Mouse (Mus musculus): ENCODE data around the gene Tmc5.

The Tmc5 gene

GRCm38 (mm10) chr7:118597201-118597600 is at the start of gene Tmc5:
TSS of gene Tmc5 (plus strand) at chr7:118597297.
- DNase-seq (ENCODE audit: low read depth, low spot score): no peak

- no peak for DNase-seq (ENCODE audit: low read depth, low spot score)
These were observed 49.6 kb upstream of the Tmc5 start for GRCm38 (mm10) chr7:118547451-118547850.

DNA sequence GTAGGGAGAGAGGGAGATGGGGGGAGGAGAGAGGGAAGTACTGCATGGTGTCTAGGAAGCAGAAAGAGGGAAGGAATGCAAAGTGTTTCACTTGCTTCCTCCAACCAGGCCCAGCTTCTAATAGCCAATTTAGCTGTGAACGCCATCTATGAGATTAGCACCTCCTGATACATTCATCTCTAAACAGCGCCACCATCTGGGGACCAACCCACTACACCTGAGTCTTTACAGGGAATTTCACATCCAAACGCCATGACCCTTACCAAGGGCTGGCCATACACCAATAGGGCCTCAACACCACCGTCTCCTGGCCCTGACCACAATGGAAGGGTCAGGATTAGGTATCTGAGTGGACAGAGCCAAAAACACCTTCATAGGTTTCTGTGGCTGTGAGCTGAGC is 43.2 kb upstream of the Tmc5 start:
- no peak for DNase-seq (ENCODE audit: low read depth, low spot score)

DNA sequence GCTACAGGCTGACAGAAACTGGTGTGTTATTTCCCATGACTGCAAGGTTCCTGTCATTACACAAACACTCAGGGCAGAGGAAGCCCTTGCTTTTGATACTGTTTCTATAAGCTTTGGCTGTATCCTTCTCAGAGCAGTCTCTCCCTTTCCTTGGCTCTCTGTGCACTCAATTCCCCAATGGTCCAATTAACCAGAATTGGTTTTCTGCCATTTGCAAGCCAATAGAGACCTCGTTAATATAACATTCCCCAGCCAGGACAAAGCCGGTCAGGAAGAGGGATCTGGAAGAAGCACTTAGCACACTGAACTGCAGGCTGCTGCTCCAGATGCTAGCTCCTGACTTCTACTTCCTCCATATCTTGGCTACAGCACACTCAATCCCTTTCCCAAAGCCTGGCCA is 42.8 kb upstream of the Tmc5 start:
- DNase-seq (ENCODE audit: low read depth, low spot score): no peak

GRCm38 (mm10) chr7:118569121-118569543 is 28.0 kb upstream of the Tmc5 start:
- no peak for DNase-seq (ENCODE audit: low read depth, low spot score)

DNA sequence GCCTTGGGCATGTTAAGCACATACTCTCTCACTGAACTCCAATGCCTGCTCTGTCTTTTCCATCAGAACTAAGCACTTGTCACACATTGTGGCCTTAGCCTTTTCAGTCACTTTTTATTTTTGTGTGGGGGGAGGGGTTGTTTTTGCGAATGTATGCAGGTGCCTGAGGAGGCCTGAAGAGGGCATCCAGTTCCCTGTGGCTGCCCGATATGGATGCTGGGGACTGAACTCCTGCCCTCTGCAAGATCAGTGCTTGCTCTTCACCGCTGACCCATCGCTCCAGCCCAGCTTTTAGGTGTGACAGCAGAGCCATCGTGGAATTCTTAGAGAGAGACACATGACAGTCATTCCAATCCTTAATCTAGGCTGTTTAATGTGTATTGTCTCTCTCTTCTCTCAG is 25.7 kb upstream of the Tmc5 start:
- DNase-seq (ENCODE audit: low read depth, low spot score): no peak

- DNase-seq (ENCODE audit: low read depth, low spot score): no peak
These were observed 25.1 kb upstream of the Tmc5 start for GRCm38 (mm10) chr7:118572039-118572438.

DNA sequence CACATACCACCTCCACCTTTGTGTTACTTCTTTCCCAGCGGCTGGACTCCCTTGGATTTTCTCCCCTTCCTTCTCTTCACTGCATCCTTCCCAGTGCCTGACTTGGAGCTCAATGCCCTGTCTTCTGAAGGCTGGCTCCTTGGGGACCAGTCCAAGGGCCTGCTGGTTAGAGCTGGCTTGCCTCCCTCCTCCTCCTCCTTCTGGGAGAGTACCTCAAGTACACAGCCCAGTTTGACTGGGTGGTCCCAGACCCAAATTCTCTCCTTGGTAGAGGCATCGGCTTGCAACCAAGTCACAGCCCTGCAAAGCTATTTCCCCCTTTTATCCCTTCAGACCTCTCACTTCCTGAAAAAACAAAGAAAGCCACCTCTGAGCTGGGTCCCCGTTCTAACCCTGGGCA is 18.8 kb upstream of the Tmc5 start:
- DNase-seq (ENCODE audit: low read depth, low spot score): no peak

DNA sequence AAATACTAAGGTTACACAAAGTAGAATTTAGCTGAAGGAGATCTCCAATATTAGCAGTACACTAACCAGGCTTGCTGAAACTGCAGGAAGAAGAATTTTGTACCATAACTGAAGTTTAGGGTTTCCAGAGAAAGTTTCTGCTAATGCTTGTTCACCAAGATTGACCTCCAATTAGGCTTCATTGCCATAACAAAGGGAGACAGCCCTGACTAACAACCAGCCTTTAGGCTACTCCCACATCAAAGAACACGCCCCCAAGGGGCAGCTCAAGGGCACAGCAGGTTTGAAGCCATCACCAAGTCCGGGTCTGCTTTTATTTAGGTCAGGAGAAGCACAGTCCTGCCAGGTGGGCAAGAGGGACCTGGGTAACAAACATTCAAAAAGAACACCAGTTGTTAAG is 17.2 kb upstream of the Tmc5 start:
- no peak for DNase-seq (ENCODE audit: low read depth, low spot score)

DNA sequence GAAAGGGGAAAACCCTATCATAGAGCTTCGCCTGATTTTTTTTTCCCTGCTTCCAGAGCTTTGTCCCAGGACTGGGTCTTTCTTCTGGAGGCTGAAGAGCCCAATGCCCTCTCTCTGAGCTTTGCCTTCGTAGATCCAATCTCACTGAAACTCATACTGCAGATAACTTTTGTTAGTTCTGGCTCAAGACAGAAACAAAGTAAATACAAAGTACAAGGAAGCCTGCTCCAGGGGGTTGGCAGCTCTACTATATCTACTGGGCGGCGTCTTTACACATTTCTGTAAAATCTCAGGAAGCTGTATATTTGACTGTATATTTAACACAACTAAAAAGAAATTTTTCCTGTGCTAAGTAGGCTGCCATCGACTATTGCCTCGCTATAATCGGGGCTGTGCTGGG is 13.3 kb upstream of the Tmc5 start:
- DNase-seq (ENCODE audit: low read depth, low spot score): no peak

GRCm38 (mm10) chr7:118584257-118584907 is 12.7 kb upstream of the Tmc5 start, which contains the start of gene Tmc7:
TSS of gene Tmc7 (minus strand) at chr7:118584736.
- no peak for DNase-seq (ENCODE audit: low read depth, low spot score)

GRCm38 (mm10) chr7:118584926-118585325 is 12.2 kb upstream of the Tmc5 start:
- no peak for DNase-seq (ENCODE audit: low read depth, low spot score)

- no peak for DNase-seq (ENCODE audit: low read depth, low spot score)
These were observed 11.2 kb upstream of the Tmc5 start for GRCm38 (mm10) chr7:118585856-118586255.

DNA sequence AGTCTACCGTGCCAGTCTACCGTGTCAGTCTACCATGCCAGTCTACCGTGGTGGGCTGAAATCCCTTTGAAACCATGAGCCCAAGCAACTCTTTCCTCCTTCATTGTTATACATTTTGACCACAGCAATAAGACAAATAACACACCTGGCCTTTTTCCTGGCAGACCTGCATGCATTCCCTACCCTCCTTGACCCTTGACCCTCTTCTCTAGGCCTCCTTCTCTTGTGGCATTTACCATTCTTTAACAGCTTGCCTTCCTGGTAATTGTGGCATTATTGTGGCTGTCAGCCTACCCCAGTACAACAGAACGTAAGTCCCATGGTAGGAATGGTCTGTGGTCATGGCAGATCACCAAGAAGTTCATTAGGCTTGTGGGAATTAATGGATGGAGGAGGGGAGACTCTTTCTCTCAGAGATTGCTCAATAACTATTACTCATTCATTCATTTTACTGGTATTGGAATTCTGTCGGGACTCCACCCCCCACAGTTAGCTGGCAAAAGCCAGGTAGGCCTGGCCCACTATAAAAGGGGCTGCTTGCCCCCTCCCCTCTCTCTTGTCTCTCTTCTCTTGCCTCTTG is 6.3 kb upstream of the Tmc5 start:
- DNase-seq (ENCODE audit: low read depth, low spot score): no peak

GRCm38 (mm10) chr7:118592146-118592545 is 5.0 kb upstream of the Tmc5 start:
- no peak for DNase-seq (ENCODE audit: low read depth, low spot score)

DNA sequence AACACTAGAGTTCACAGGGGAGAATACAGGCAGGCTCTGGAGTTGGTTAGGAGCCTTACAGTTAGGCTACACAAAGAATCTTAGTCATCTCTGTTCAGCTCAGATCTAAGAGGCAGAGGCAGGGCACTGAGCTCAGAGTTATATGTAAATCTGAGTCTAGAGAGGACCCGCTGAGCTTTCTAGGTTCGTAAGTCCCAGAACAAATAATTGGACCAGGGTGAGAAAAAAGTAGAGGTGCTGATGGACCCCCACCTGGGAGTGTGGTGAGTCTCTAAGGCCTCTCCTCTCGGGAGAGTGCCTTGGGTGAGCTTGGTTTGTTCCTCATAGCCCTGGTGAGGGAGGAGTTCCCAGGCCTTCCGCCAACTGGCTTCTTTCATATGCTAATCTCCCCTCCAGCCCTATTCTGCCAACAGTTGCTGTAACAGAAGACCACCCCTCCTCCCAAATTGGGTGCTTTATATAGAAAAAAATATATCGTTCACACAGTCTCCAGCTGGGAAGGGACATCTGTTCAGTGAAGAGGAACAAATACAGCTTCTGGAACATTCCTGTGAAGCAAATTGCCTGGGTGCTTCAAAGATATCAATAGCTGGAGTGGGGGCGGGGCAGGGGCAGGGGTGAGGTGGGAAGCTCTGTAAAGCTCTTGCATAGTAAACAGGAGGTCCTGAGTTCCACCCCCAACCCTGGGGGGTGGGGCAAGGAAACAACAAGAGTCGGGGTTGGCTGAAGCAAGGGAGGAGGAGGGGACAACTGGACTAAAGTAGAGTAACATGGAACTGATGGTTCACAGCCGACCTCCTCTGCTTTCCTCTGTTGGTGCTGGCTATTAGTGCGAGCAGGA is 3.3 kb upstream of the Tmc5 start:
- no peak for DNase-seq (ENCODE audit: low read depth, low spot score)

DNA sequence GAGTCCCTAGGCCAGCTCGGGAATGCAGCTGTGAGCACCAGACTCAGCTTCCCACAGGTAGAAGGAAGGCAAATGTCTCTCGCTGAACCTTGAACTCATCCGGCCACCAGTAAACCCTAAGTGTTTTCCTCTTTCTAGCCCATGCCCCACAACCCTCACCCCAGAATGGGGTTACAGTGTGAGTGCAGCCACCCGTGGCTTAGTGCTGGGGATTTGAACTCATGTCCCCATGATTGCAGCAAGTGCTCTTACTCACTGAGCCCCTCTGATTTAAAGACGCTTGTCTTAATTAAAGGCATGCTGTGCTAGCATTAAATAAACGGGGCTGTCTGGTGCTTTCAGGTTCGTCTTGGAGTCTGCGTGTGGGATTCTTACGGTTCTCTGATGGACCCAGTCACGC is 2.5 kb upstream of the Tmc5 start:
- no peak for DNase-seq (ENCODE audit: low read depth, low spot score)

GRCm38 (mm10) chr7:118595228-118595627 is 1.9 kb upstream of the Tmc5 start:
- DNase-seq (ENCODE audit: low read depth, low spot score): peak; percentile 71

DNA sequence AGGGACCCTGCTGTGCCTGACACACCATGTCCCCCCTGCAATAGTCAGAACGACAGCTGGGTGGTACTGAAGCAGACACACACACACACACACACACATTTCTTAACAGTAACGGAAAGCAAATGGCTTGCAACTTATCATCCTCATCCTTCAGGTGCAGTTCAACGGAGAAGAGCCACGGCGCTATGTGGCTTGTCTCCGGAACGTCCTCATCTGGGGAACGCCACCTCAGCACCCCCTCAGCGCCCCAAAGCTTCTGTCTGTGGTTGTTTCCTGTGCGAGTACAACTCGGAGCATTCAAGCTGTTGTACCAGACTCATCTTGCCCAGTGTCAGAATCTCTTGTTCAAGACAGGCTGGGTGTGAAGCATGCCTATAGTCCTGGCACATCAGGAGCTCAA is 826 bp upstream of the Tmc5 start:
- no peak for DNase-seq (ENCODE audit: low read depth, low spot score)

- no peak for DNase-seq (ENCODE audit: low read depth, low spot score)
These were observed 3.0 kb downstream of the Tmc5 start for GRCm38 (mm10) chr7:118599954-118600631.

- no peak for DNase-seq (ENCODE audit: low read depth, low spot score)
These were observed 7.7 kb downstream of the Tmc5 start for GRCm38 (mm10) chr7:118604842-118605241.

GRCm38 (mm10) chr7:118609815-118610214 is 12.7 kb downstream of the Tmc5 start:
- no peak for DNase-seq (ENCODE audit: low read depth, low spot score)
